ENCODE assay signal across 8 mouse cellular contexts in the genomic region with DNA sequence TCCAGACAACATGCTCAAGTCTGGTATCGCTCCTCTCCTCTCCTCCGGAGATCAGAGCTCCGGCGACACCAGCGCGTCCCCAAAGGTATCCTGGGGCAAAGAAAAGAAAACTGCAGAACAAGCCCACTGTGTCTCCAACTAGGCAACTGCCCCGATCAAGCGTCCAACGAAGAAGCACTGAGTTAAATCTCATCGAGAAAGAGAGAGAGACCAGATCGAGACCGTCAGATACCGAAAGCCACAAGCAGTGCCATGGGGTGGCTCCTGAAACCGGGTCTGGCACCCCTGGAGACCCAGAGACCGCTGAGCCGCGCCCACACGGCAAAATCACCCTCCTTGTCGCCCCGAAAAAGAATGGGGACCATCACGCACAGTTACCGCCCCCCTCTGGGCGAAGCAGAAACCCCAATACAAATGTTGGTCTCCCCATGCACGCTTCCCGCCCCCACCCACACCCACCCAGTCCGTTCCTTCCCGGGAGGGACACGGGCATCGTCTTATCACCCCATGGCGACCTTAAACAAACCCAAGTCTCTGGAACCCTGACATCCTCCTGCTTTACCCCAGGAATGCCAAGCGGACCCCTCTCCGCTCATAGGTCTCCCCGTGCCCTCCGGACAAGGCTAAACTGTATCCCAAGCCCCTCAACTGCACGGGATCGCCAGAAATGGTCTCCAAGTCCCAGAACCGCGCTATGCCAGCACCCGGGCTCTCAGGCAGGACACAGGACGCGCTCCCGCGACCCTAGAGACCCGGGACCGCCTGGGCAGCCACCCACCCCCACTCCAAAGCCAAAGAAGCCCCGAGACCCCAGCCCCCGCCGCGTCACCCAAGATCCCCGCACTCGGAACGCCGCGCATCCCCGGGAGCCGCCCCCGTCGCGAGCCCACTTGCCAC. TPM values are rescaled to one million over a fixed set of nuclear protein-coding genes. Genes with fewer than 3 reads are reported as not detected.
DNase-seq lines count a peak whose midpoint lies in the region; ATAC-seq and TF ChIP-seq lines count a peak whose summit lies in the region.

No protein-coding gene starts in this region.

- H3K4me2 ChIP-seq in hindbrain, embryonic 15.5 days, result peak overlapping the region; percentile 81

- peaks cover 32% of the 10 kb centered on the region for H3K4me1 ChIP-seq in hindbrain, embryonic 15.5 days (replicated peaks)
- no peaks in the 10 kb centered on the region; the same call in none of the 2 replicates for H3K4me1 ChIP-seq in spleen, adult 2 months (ENCODE audit: control insufficient read depth, insufficient read depth, insufficient read length)

- H3K4me3 ChIP-seq in hindbrain, embryonic 15.5 days, result peak overlapping the region; percentile 88
- H3K4me3 ChIP-seq in macrophage (ENCODE audit: inconsistent target), result peak overlapping the region; percentile 84
- H3K4me3 ChIP-seq in spleen, adult 2 months (ENCODE audit: extremely low read depth, insufficient read depth, insufficient read length), result peak overlapping the region; percentile 82

- no peaks in the 10 kb centered on the region for H3K79me2 ChIP-seq in macrophage (ENCODE audit: inconsistent target)

- 0 out of 2 replicates have a peak, but pooled peaks have one; percentile 8 for TF ChIP-seq CTCF in spleen, adult 2 months (IDR thresholded peaks at IDR 0.05; ENCODE audit: extremely low read depth, insufficient read depth, insufficient read length, insufficient replicate concordance)

- H3K36me3 ChIP-seq in hindbrain, embryonic 15.5 days, result no peaks in the 10 kb centered on the region
- H3K36me3 ChIP-seq in macrophage (ENCODE audit: inconsistent target), result no peaks in the 10 kb centered on the region
- H3K36me3 ChIP-seq in spleen, adult 2 months (ENCODE audit: control insufficient read depth, insufficient read depth, low read length), result no peaks in the 10 kb centered on the region

- WGBS in hindbrain, embryonic 15.5 days, result under 1% methylated on average over 59 of the region's 59 CpGs
- under 1% methylated on average over 50 of the region's 59 CpGs for WGBS in macrophage (ENCODE audit: missing documents)
- WGBS in spleen, adult 2 months, result under 1% methylated on average over 59 of the region's 59 CpGs

- ATAC-seq in frontal cortex, adult (ENCODE audit: low TSS enrichment), result no peak
- peak; percentile 35 for ATAC-seq in hindbrain, embryonic 15.5 days (ENCODE audit: low FRiP score, low read depth)

- H3K27me3 ChIP-seq in hindbrain, embryonic 15.5 days, result no peaks in the 10 kb centered on the region
- H3K27me3 ChIP-seq in spleen, adult 2 months (ENCODE audit: control insufficient read depth, insufficient read depth, low read length), result no peaks in the 10 kb centered on the region

- intact Hi-C loops in left cerebral cortex, postnatal 10 days (cut with DNase I), result loop anchor here (5.0 kb wide), 2 partner anchors 79 to 121 kb away; no protein-coding TSS in a partner anchor

- H3K9ac ChIP-seq in hindbrain, embryonic 15.5 days, result peak overlapping the region; percentile 84

- TF ChIP-seq POLR2A in spleen, adult 2 months (IDR thresholded peaks at IDR 0.05; ENCODE audit: low read depth, low read length), result no peak

- no peaks in the 10 kb centered on the region for H3K9me3 ChIP-seq in hindbrain, embryonic 15.5 days

- peak overlapping the region; percentile 91 for H3K27ac ChIP-seq in hindbrain, embryonic 15.5 days (replicated peaks)
- H3K27ac ChIP-seq in macrophage, result no peak overlapping the region
- peak overlapping the region; percentile 68; the same call in 1 of the 2 replicates for H3K27ac ChIP-seq in spleen, adult 2 months (ENCODE audit: insufficient read depth, low read length)

- DNase-seq in frontal cortex, adult 2 months (ENCODE audit: extremely low spot score in 1 of 2, low spot score in 1 of 2), result peak; percentile 14 to 49
- DNase-seq in cerebellum, adult 8-10 months, result peak; percentile 43
- peak; percentile 32 for DNase-seq in gastrocnemius, adult 18-20 months (ENCODE audit: low spot score)
- peak; percentile 23 to 67 for DNase-seq in left cerebral cortex, postnatal 10 days (ENCODE audit: extremely low spot score in 1 of 2, low spot score in 2 of 2)
- peak in 1 of 2 experiments; percentile 38 for DNase-seq in spleen, adult 2 months (ENCODE audit: low read depth in 1 of 2, low spot score in 2 of 2)

RNA-seq across cellular contexts. Expression of gene Glce, which starts 0.7 kb away (rescaled TPM):
- polyA plus RNA-seq in frontal cortex, adult 2 months (2012; rRNA removed), result 15.2 and 15.7 TPM in 2 replicates
- 1 to 10 TPM; 5.8 TPM for total RNA-seq in gastrocnemius, adult 18-20 months (2021)
- 18.9 and 23.0 TPM in 2 replicates for polyA plus RNA-seq in hindbrain, embryonic 15.5 days (2015; fragmentation: Nextera tagmentation; extraction: Ambion mirVana)
- total RNA-seq in left cerebral cortex, postnatal 10 days (2021), result 10 to 100 TPM; 26.5 to 28.4 TPM
- total RNA-seq in macrophage (2018; cell fraction: chromatin; rRNA removed), result 10 to 100 TPM in 17 of 26 experiments, 1 to 10 TPM in 9; 6.1 to 37.1 (median 11.5) TPM
- 10 to 100 TPM in 19 of 26 experiments, 1 to 10 TPM in 7; 7.9 to 19.3 (median 11.7) TPM for total RNA-seq in macrophage (2018; cell fraction: cytosol; rRNA removed)
- total RNA-seq in macrophage (2018; cell fraction: nucleus; rRNA removed), result 10 to 100 TPM; 11.2 to 29.1 (median 16.4) TPM
- polyA plus RNA-seq in macrophage (2018), result 9.6 to 13.4 TPM (median 10.4 TPM) in 3 replicates
- polyA plus RNA-seq in spleen, adult 2 months (2012; rRNA removed), result 1.1 and 1.4 TPM in 2 replicates
